Mouse (Mus musculus) megakaryocyte, embryonic 14.5 days (primary cell): ENCODE results near the gene Arfgap3.

ENCODE experiments used
- FLI1 ChIP-seq: IDR thresholded peaks from 2 replicates; pipeline ENCODE4 v1.6.1; 2012; ENCODE audit warnings: low read length, inconsistent platforms, mixed read lengths
- GATA1 ChIP-seq: IDR thresholded peaks from 3 replicates; pipeline ENCODE4 v1.6.1; 2012; ENCODE audit warnings: mixed read lengths, low read length, inconsistent platforms, borderline replicate concordance

DNA sequence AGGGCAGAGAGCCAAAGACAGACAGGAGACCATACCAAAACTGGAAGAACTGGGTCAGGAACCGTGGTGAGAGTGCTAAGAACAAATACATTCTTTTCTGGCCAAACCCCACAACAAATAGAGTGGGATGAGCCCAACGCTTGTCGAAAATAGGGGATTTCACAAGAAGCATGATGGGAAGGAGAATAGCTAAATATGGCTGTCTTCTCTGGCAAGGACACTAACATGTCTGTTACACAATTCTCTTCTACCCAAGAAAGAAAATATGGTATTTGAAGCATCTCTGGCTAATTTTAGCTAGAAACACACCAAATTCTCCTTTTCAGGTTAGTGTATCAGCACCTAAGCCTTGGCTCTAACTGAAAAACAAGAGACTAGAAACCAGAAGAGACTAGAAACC lies 10.1 kb upstream of the Arfgap3 start:
- no peak for TF ChIP-seq FLI1
- TF ChIP-seq GATA1: no peak
